Mouse (Mus musculus) neural tube, embryonic 15.5 days (tissue): ENCODE results near the gene Hes7. TPM values are rescaled to one million over a fixed set of nuclear protein-coding genes. Genes with fewer than 3 reads are reported as not detected.
A peak's percentile ranks its signal among the peaks of the same experiment; 100 is the strongest.

ENCODE experiments used
- ATAC-seq: fragments of 200-750 bp; cut with Nextera tagmentation; 2 replicates; pipeline ENCODE4 v1.8.0; 2017; ENCODE audit warnings: mild to moderate bottlenecking, moderate TSS enrichment, moderate library complexity; ENCODE audit not compliant: low FRiP score
- H3K27ac ChIP-seq: fragments of 300-500 bp; sonication (generic); replicated peaks from 2 replicates; pipeline ENCODE4 v1.5.1; 2015; ENCODE audit warnings: mild to moderate bottlenecking, inconsistent platforms
- H3K27me3 ChIP-seq: fragments of 300-500 bp; sonication (generic); replicated peaks from 2 replicates; pipeline ENCODE4 v1.6.1; 2015; ENCODE audit warnings: inconsistent platforms
- H3K36me3 ChIP-seq: fragments of 300-500 bp; sonication (generic); 2 replicates; pipeline ENCODE4 v1.6.1; 2015; ENCODE audit warnings: inconsistent platforms
- H3K4me1 ChIP-seq: fragments of 300-500 bp; sonication (generic); 2 replicates; pipeline ENCODE4 v1.6.1; 2015; ENCODE audit warnings: inconsistent platforms
- H3K4me2 ChIP-seq: fragments of 300-500 bp; sonication (generic); 2 replicates; pipeline ENCODE4 v1.6.1; 2015; ENCODE audit warnings: inconsistent platforms, mild to moderate bottlenecking, moderate library complexity
- H3K4me3 ChIP-seq: fragments of 300-500 bp; sonication (generic); replicated peaks from 2 replicates; pipeline ENCODE4 v1.5.1; 2015; ENCODE audit warnings: mild to moderate bottlenecking, inconsistent platforms
- H3K9ac ChIP-seq: fragments of 300-500 bp; sonication (generic); replicated peaks from 2 replicates; pipeline ENCODE4 v1.6.1; 2015; ENCODE audit warnings: mild to moderate bottlenecking, inconsistent platforms
- H3K9me3 ChIP-seq: fragments of 300-500 bp; sonication (generic); replicated peaks from 2 replicates; pipeline ENCODE4 v1.6.1; 2016; ENCODE audit warnings: inconsistent platforms
- WGBS: fragments of 180-500 bp; shearing (Covaris S2); methylation state at CpG from one replicate; pipeline ENCODE4 v1.1.7; 2015; ENCODE audit warnings: mixed read lengths; 5-methylcytosine and 5-hydroxymethylcytosine counted together
- polyA plus RNA-seq: library from polyadenylated mRNA; unstranded; fragments of >200 nt; fragmentation: Nextera tagmentation; extraction: Ambion mirVana; gene quantifications from 2 replicates; pipeline ENCODE4 v1.2.1, GENCODE M21; 2015

Hes7 gene
- polyA plus RNA-seq, 1 experiment from 2014 or later = 0.68 TPM

- H3K36me3 ChIP-seq = no peaks in the 10 kb centered on the region
- ATAC-seq = peak; percentile 74
- no peaks in the 10 kb centered on the region for H3K9me3 ChIP-seq
- H3K27ac ChIP-seq = peak overlapping the region; percentile 88
- H3K27me3 ChIP-seq = peaks cover 14% of the 10 kb centered on the region; the same call in 1 of the 2 replicates
- peak overlapping the region; percentile 97 for H3K4me2 ChIP-seq
- WGBS = under 1% methylated on average over 31 of the region's 31 CpGs
- peaks cover 51% of the 10 kb centered on the region for H3K4me1 ChIP-seq
- H3K9ac ChIP-seq = peak overlapping the region; percentile 62
- peak overlapping the region; percentile 85 for H3K4me3 ChIP-seq
Measured at GRCm38 (mm10) chr11:69123693-69124497, 3.7 kb downstream of the Hes7 start.

DNA sequence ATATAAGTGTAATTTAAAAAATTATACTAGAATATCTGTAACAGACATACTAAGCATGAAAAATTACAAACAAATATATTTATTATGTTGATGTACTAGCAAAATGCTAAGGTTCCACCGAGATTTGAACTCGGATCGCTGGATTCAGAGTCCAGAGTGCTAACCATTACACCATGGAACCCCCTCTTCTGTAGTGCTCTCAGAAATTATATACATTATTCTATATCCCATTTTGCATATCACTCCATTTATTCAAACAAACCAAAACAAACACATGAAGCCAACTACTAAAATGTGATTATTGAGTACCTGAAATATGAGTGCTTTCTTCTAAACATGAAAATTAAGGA is 4.3 kb downstream of the Hes7 start:
- peaks cover 14% of the 10 kb centered on the region; the same call in 1 of the 2 replicates for H3K27me3 ChIP-seq
- H3K4me1 ChIP-seq = peaks cover 45% of the 10 kb centered on the region
- H3K27ac ChIP-seq = peak overlapping the region; percentile 88; the same call in 1 of the 2 replicates
- peak; percentile 68 for ATAC-seq
- peak overlapping the region; percentile 85; the same call in 1 of the 2 replicates for H3K4me3 ChIP-seq
- no peak overlapping the region for H3K9ac ChIP-seq
- WGBS = 2% methylated on average over 3 of the region's 3 CpGs
- peak overlapping the region; percentile 97 for H3K4me2 ChIP-seq
- H3K36me3 ChIP-seq = no peaks in the 10 kb centered on the region
- no peaks in the 10 kb centered on the region for H3K9me3 ChIP-seq

GRCm38 (mm10) chr11:69125041-69125851 is 5.0 kb downstream of the Hes7 start:
- peak; percentile 56 for ATAC-seq
- Histone ChIP-seq H3K36me3 (no peaks in the 10 kb centered on the region), H3K27me3 (peaks cover 12% of the 10 kb centered on the region), H3K4me3 (peak overlapping the region; percentile 59), H3K9me3 (no peaks in the 10 kb centered on the region), H3K4me1 (peaks cover 38% of the 10 kb centered on the region), H3K4me2 (peak overlapping the region; percentile 85), H3K27ac (peak overlapping the region; percentile 85), H3K9ac (peak overlapping the region; percentile 55)
- under 1% methylated on average over 24 of the region's 24 CpGs for WGBS

GRCm38 (mm10) chr11:69125852-69125918 is 5.5 kb downstream of the Hes7 start, which contains the start of gene Aloxe3:
Gene Aloxe3, plus strand, starts transcription at chr11:69125896.
- WGBS = 3% methylated on average over 3 of the region's 3 CpGs
- Histone ChIP-seq H3K4me3 (peak within 1 kb of the TSS; percentile 59), H3K27me3 (peaks cover 8% of the 10 kb centered on the region), H3K9me3 (no peaks in the 10 kb centered on the region), H3K9ac (peak within 1 kb of the TSS; percentile 55), H3K4me2 (peak within 1 kb of the TSS; percentile 85), H3K27ac (peak within 1 kb of the TSS; percentile 85), H3K4me1 (peaks cover 33% of the 10 kb centered on the region), H3K36me3 (no peaks in the 10 kb centered on the region)
- ATAC-seq = no peak

DNA sequence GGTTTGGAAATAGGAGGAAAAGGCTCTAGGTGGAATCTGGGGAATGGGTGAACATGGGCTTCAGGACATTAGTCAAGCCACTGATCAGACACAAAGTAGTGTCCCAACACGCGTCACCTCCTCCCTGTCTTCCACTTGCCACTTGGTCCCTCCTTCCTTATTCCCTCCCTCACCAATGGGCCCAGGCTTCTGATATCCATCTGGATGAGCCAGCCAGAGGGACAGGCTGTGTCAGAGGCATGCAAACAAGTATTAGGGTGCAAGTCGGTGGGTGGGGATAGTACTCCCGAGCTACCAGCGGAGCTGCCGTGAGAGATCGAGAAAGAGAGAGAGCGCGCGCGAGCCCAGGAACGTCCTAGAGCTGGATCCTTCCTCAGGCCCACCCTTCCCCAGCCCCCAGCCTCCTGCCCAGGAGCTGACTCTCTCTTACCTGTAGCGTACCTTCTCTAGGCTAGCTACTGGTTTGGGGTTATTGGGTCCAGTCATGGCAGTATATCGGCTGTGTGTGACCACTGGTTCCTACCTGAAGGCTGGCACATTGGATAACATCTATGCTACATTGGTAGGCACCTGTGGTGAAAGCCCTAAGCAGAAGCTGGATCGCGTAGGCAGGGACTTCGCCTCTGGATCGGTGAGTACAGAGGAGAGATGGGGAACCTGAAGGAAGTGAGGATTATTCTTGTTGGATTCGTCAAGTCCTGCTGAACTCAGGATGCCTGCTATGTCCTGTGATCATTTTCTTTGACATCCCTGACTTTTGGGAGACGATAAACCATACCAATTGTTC is 5.9 kb downstream of the Hes7 start:
- no peaks in the 10 kb centered on the region for H3K36me3 ChIP-seq
- peaks cover 8% of the 10 kb centered on the region; the same call in 1 of the 2 replicates for H3K27me3 ChIP-seq
- no peak for ATAC-seq
- H3K9me3 ChIP-seq = no peaks in the 10 kb centered on the region
- whole genome bisulfite sequencing = 12% methylated on average over 19 of the region's 20 CpGs
- H3K27ac ChIP-seq = peak overlapping the region; percentile 85
- peaks cover 29% of the 10 kb centered on the region for H3K4me1 ChIP-seq
- H3K4me2 ChIP-seq = peak overlapping the region; percentile 85
- H3K9ac ChIP-seq = peak overlapping the region; percentile 55
- peak overlapping the region; percentile 59 for H3K4me3 ChIP-seq

GRCm38 (mm10) chr11:69126706-69127095 is 6.5 kb downstream of the Hes7 start:
- H3K27me3 ChIP-seq = peaks cover 8% of the 10 kb centered on the region; the same call in 1 of the 2 replicates
- H3K4me1 ChIP-seq = peaks cover 23% of the 10 kb centered on the region
- no peak for ATAC-seq
- H3K9ac ChIP-seq = peak overlapping the region; percentile 55; the same call in 1 of the 2 replicates
- 0 out of 2 replicates have a peak overlapping the region, but pooled peaks have one; percentile 85 for H3K27ac ChIP-seq
- no peaks in the 10 kb centered on the region for H3K36me3 ChIP-seq
- no peaks in the 10 kb centered on the region for H3K9me3 ChIP-seq
- WGBS = 50% methylated on average over 2 of the region's 2 CpGs
- H3K4me2 ChIP-seq = peak overlapping the region; percentile 85
- H3K4me3 ChIP-seq = peak overlapping the region; percentile 59

- Histone ChIP-seq H3K27ac (no peak overlapping the region), H3K27me3 (peaks cover 14% of the 10 kb centered on the region; the same call in 1 of the 2 replicates), H3K4me3 (no peak overlapping the region), H3K4me1 (peaks cover 17% of the 10 kb centered on the region), H3K36me3 (no peaks in the 10 kb centered on the region), H3K4me2 (no peak overlapping the region), H3K9ac (no peak overlapping the region), H3K9me3 (no peaks in the 10 kb centered on the region)
- no peak for ATAC-seq
- 77% methylated on average over 8 of the region's 8 CpGs for WGBS
Measured at GRCm38 (mm10) chr11:69128426-69129122, 8.4 kb downstream of the Hes7 start.

GRCm38 (mm10) chr11:69133566-69133922 is 13.3 kb downstream of the Hes7 start:
- ATAC-seq = peak; percentile 54
- Histone ChIP-seq H3K4me1 (peaks cover 15% of the 10 kb centered on the region), H3K4me3 (peak overlapping the region; percentile 40), H3K27ac (no peak overlapping the region), H3K9me3 (no peaks in the 10 kb centered on the region), H3K4me2 (peak overlapping the region; percentile 69), H3K36me3 (no peaks in the 10 kb centered on the region), H3K9ac (no peak overlapping the region), H3K27me3 (peaks cover 9% of the 10 kb centered on the region; the same call in 1 of the 2 replicates)
- 20% methylated on average over 5 of the region's 5 CpGs for WGBS

GRCm38 (mm10) chr11:69133923-69134621 is 13.9 kb downstream of the Hes7 start:
- Histone ChIP-seq H3K27ac (peak overlapping the region; percentile 45; the same call in 1 of the 2 replicates), H3K4me1 (peaks cover 15% of the 10 kb centered on the region), H3K9ac (peak overlapping the region; percentile 43), H3K4me2 (peak overlapping the region; percentile 69), H3K36me3 (no peaks in the 10 kb centered on the region), H3K4me3 (peak overlapping the region; percentile 40), H3K27me3 (peaks cover 6% of the 10 kb centered on the region; the same call in 1 of the 2 replicates), H3K9me3 (no peaks in the 10 kb centered on the region)
- WGBS = 2% methylated on average over 34 of the region's 34 CpGs
- peak; percentile 75 for ATAC-seq

DNA sequence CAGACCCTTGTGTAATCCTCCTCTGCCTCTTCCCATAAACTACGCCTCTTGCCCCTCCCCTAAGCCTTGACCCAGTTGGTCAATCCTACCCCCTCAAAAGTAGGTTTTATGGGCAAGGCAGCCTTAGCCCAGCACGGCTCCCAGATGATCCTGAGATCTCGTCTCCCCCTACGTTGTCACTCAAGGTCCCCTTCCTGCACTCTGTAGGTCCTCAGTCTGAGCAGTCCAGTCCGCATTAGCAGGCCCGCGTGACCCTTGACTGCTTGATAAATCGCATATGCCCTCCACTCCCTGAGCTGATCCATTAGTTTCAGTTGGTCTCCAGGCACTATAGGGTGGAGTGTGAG is 14.4 kb downstream of the Hes7 start:
- WGBS = 35% methylated on average over 8 of the region's 8 CpGs
- ATAC-seq = no peak
- peak overlapping the region; percentile 40 for H3K4me3 ChIP-seq
- peak overlapping the region; percentile 69 for H3K4me2 ChIP-seq
- no peaks in the 10 kb centered on the region for H3K9me3 ChIP-seq
- H3K9ac ChIP-seq = peak overlapping the region; percentile 43; the same call in 1 of the 2 replicates
- peaks cover 6% of the 10 kb centered on the region; the same call in 1 of the 2 replicates for H3K27me3 ChIP-seq
- no peak overlapping the region for H3K27ac ChIP-seq
- H3K4me1 ChIP-seq = peaks cover 15% of the 10 kb centered on the region
- H3K36me3 ChIP-seq = no peaks in the 10 kb centered on the region
